ENCODE assay signal across 13 mouse cellular contexts in the genomic region with DNA sequence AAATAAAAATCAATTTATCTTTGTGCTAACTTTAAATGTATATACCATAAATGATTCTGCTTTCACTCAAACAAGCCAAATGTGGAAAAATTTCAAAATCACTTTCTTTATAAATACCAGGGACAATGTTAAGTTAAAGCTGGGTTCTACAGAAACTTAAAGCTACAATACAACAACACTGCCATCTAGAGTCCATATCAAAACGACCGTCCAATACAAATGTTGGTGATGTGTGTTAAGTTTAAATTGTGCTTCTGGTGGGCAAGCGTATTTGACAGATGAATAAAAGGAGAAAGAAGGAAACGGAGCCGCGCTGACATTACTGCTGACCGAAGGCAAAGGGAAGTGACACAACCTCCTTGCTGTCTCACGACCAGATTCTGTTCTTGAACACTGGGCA. TPM values are rescaled to one million over a fixed set of nuclear protein-coding genes. Genes with fewer than 3 reads are reported as not detected.
A peak's percentile ranks its signal among the peaks of the same experiment; 100 is the strongest.
DNase-seq lines count a peak whose midpoint lies in the region; ATAC-seq lines count a peak whose summit lies in the region.
"Had no signal": no experiment of that assay in that cellular context is flagged by ENCODE, and none has a peak within 500 bp of the region (broad histone marks: within the 10 kb centered on the region; RNA-seq: fewer than 3 reads in every experiment).

No protein-coding gene starts in this region.

- H3K4me3 ChIP-seq in hindbrain, embryonic 14.5 days (replicated peaks; ENCODE audit: low read length): no peak overlapping the region
- H3K4me3 ChIP-seq in hindbrain, embryonic 16.5 days (ENCODE audit: low read length): no peak overlapping the region
- H3K4me3 ChIP-seq: liver, embryonic 15.5 days; stomach, embryonic 15.5 days had no signal

- H3K9me3 ChIP-seq in hindbrain, embryonic 14.5 days (ENCODE audit: control insufficient read depth, low read length): no peaks in the 10 kb centered on the region
- H3K9me3 ChIP-seq in hindbrain, embryonic 16.5 days (ENCODE audit: control insufficient read depth, low read length): no peaks in the 10 kb centered on the region
- H3K9me3 ChIP-seq: liver, embryonic 15.5 days; stomach, embryonic 15.5 days had no signal

- no peaks in the 10 kb centered on the region for H3K4me1 ChIP-seq in hindbrain, embryonic 14.5 days (replicated peaks; ENCODE audit: control insufficient read depth, insufficient read depth, low read length)
- no peaks in the 10 kb centered on the region for H3K4me1 ChIP-seq in hindbrain, embryonic 16.5 days (ENCODE audit: control insufficient read depth, insufficient read depth, low read depth, low read length)
- H3K4me1 ChIP-seq: liver, embryonic 15.5 days; stomach, embryonic 15.5 days had no signal

- H3K36me3 ChIP-seq in hindbrain, embryonic 14.5 days (replicated peaks; ENCODE audit: control insufficient read depth, insufficient read depth): peaks cover 9% of the 10 kb centered on the region; the same call in 1 of the 2 replicates
- H3K36me3 ChIP-seq in hindbrain, embryonic 16.5 days (ENCODE audit: control insufficient read depth, insufficient read depth, low read length): no peaks in the 10 kb centered on the region

- 73% methylated on average over 8 of the region's 8 CpGs for WGBS in hindbrain, embryonic 14.5 days
- WGBS in hindbrain, embryonic 16.5 days: 68% methylated on average over 8 of the region's 8 CpGs

- no peaks in the 10 kb centered on the region for H3K27me3 ChIP-seq in hindbrain, embryonic 14.5 days (ENCODE audit: control insufficient read depth, insufficient read depth, low read length)
- H3K27me3 ChIP-seq in hindbrain, embryonic 16.5 days (replicated peaks; ENCODE audit: control insufficient read depth, insufficient read depth, low read length): no peaks in the 10 kb centered on the region
- H3K27me3 ChIP-seq: liver, embryonic 15.5 days; stomach, embryonic 15.5 days had no signal

- H3K9ac ChIP-seq in hindbrain, embryonic 14.5 days: no peak overlapping the region
- H3K9ac ChIP-seq in hindbrain, embryonic 16.5 days (ENCODE audit: low read depth, low read length): no peak overlapping the region
- H3K9ac ChIP-seq: liver, embryonic 15.5 days; stomach, embryonic 15.5 days had no signal

- H3K27ac ChIP-seq in hindbrain, embryonic 14.5 days: no peak overlapping the region
- no peak overlapping the region for H3K27ac ChIP-seq in hindbrain, embryonic 16.5 days (ENCODE audit: low read depth, low read length)
- H3K27ac ChIP-seq: liver, embryonic 15.5 days; stomach, embryonic 15.5 days had no signal

- peak; percentile 43; the same call in 1 of the 2 replicates for ATAC-seq in hindbrain, embryonic 14.5 days (ENCODE audit: low FRiP score)
- ATAC-seq in hindbrain, embryonic 16.5 days: no peak; the same call in 1 of the 2 replicates

- DNase-seq in hindbrain, embryonic 14.5 days (ENCODE audit: low spot score): peak; percentile 85
- peak; percentile 4 for DNase-seq in 3134 (ENCODE audit: extremely low read depth, insufficient read length, low spot score)
- peak; percentile 8 for DNase-seq in CD4-positive helper T cell, adult 2 months (ENCODE audit: low read depth, low spot score)
- peak; percentile 13 for DNase-seq in embryo, embryonic 11.5 days (ENCODE audit: low read depth, low spot score)
- no peak for DNase-seq in urinary bladder, postnatal 14 days (ENCODE audit: low spot score)
- DNase-seq in ovary, postnatal 10 days (ENCODE audit: low spot score): no peak
- no peak for DNase-seq in urinary bladder, adult 2 months (ENCODE audit: low spot score)
- DNase-seq: adrenal gland, adult 2 months; kidney, postnatal 14 days had no signal

- no peak overlapping the region for H3K4me2 ChIP-seq in hindbrain, embryonic 14.5 days (replicated peaks)
- H3K4me2 ChIP-seq in hindbrain, embryonic 16.5 days (ENCODE audit: low read length): no peak overlapping the region
- H3K4me2 ChIP-seq: heart, embryonic 11.5 days; liver, embryonic 15.5 days; stomach, embryonic 15.5 days had no signal

RNA-seq across cellular contexts. Expression of gene Orc5, which starts 38.4 kb away (rescaled TPM):
- polyA plus RNA-seq in hindbrain, embryonic 14.5 days (2014; fragmentation: Nextera tagmentation; extraction: Ambion mirVana): 35.9 and 39.4 TPM in 2 replicates
- 36.7 and 37.8 TPM in 2 replicates for polyA plus RNA-seq in hindbrain, embryonic 16.5 days (2015; fragmentation: Nextera tagmentation; extraction: Ambion mirVana)
- 4.0 and 9.5 TPM in 2 replicates for polyA plus RNA-seq in urinary bladder, adult 2 months (2012; rRNA removed)

Comparison
In these comparisons a context has a peak if more than half of its experiments do, and no peak if none do; other contexts are left out.
1. DNase-seq: peak in hindbrain, embryonic 14.5 days (single experiment), 3134 (single experiment), CD4-positive helper T cell, adult 2 months (single experiment) and embryo, embryonic 11.5 days (single experiment); none in urinary bladder, postnatal 14 days (single experiment), ovary, postnatal 10 days (single experiment) and urinary bladder, adult 2 months (single experiment).